Mouse (Mus musculus): ENCODE measurements at regions not wholly inside any gene's neighbourhood (a gene's known extent, or its start where the extent isn't known, plus 50 kb on each side); places are given as distances from the start of the nearest gene placed in this dataset.
A peak's percentile ranks its signal among the peaks of the same experiment; 100 is the strongest.

DNA sequence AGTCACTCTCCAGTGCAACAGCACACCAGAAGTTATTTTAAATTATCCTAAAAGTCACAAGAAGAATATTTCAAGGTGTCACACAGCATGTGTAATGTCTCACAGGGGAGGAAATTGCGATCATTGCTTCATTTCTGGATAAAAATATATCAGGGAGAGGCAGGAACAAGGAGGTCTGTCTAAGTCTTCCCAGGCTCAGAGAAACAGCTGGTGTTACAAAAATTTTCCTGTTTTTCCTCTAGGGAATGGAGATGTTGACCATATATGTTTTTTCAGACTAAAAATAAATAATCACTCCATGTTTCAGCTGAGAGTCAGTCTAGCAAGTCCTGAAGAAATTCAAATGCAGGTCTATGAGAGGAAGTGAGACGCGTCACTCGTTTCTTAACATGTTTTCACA lies 353.5 kb upstream of the Sphkap start:
- no peaks in the 10 kb centered on the region for H3K9me3 ChIP-seq (replicated peaks; ENCODE audit: control insufficient read depth, low read length)
- peak; percentile 7 for DNase-seq (ENCODE audit: low spot score)
- H3K4me3 ChIP-seq (ENCODE audit: low read depth, low read length) = no peak overlapping the region
- 52% methylated on average over 4 of the region's 4 CpGs for WGBS
- 0 out of 2 replicates have a peak, but pooled peaks have one; percentile 30 for ATAC-seq (ENCODE audit: insufficient read depth, low read depth)
- no peak for TF ChIP-seq CTCF (IDR thresholded peaks at IDR 0.05; ENCODE audit: low read depth)
- no peak for TF ChIP-seq EP300 (IDR thresholded peaks at IDR 0.05; ENCODE audit: low read depth)
- no peak overlapping the region for H3K9ac ChIP-seq (replicated peaks; ENCODE audit: low read depth, low read length)
- no peak overlapping the region for H3K27ac ChIP-seq (ENCODE audit: low read depth)
- no peaks in the 10 kb centered on the region for H3K36me3 ChIP-seq (replicated peaks; ENCODE audit: control insufficient read depth, insufficient read depth, low read length)
- no peak overlapping the region for H3K4me2 ChIP-seq (ENCODE audit: low read depth, low read length)
- no peaks in the 10 kb centered on the region for H3K4me1 ChIP-seq (ENCODE audit: control insufficient read depth, insufficient read depth)
- no peaks in the 10 kb centered on the region for H3K27me3 ChIP-seq (ENCODE audit: control insufficient read depth, insufficient read depth, low read length)

GRCm38 (mm10) chr1:83756866-83757265 lies 348.9 kb upstream of the Sphkap start:
- Histone ChIP-seq H3K4me1 (ENCODE audit: control insufficient read depth, insufficient read depth) (no peaks in the 10 kb centered on the region), H3K9me3 (replicated peaks; ENCODE audit: control insufficient read depth, low read length) (no peaks in the 10 kb centered on the region), H3K4me3 (ENCODE audit: low read depth, low read length) (no peak overlapping the region), H3K4me2 (ENCODE audit: low read depth, low read length) (no peak overlapping the region), H3K27ac (ENCODE audit: low read depth) (no peak overlapping the region), H3K27me3 (ENCODE audit: control insufficient read depth, insufficient read depth, low read length) (no peaks in the 10 kb centered on the region), H3K9ac (replicated peaks; ENCODE audit: low read depth, low read length) (no peak overlapping the region), H3K36me3 (replicated peaks; ENCODE audit: control insufficient read depth, insufficient read depth, low read length) (no peaks in the 10 kb centered on the region)
- DNase-seq (ENCODE audit: low spot score) (no peak), ATAC-seq (ENCODE audit: insufficient read depth, low read depth) (no peak)
- no peak for TF ChIP-seq CTCF (IDR thresholded peaks at IDR 0.05; ENCODE audit: low read depth)
- no peak for TF ChIP-seq EP300 (IDR thresholded peaks at IDR 0.05; ENCODE audit: low read depth)

- Histone ChIP-seq H3K9me3 (replicated peaks; ENCODE audit: control insufficient read depth, low read length) (no peaks in the 10 kb centered on the region), H3K4me3 (ENCODE audit: low read depth, low read length) (no peak overlapping the region), H3K4me1 (ENCODE audit: control insufficient read depth, insufficient read depth) (no peaks in the 10 kb centered on the region), H3K36me3 (replicated peaks; ENCODE audit: control insufficient read depth, insufficient read depth, low read length) (no peaks in the 10 kb centered on the region), H3K27ac (ENCODE audit: low read depth) (no peak overlapping the region), H3K9ac (replicated peaks; ENCODE audit: low read depth, low read length) (no peak overlapping the region), H3K4me2 (ENCODE audit: low read depth, low read length) (no peak overlapping the region), H3K27me3 (ENCODE audit: control insufficient read depth, insufficient read depth, low read length) (no peaks in the 10 kb centered on the region)
- no peak for TF ChIP-seq EP300 (IDR thresholded peaks at IDR 0.05; ENCODE audit: low read depth)
- TF ChIP-seq CTCF (IDR thresholded peaks at IDR 0.05; ENCODE audit: low read depth) = no peak
- DNase-seq (ENCODE audit: low spot score) (no peak), ATAC-seq (ENCODE audit: insufficient read depth, low read depth) (no peak)
- WGBS = 70% methylated on average over 1 of the region's 1 CpGs
Measured at GRCm38 (mm10) chr1:83755336-83755735, 347.3 kb upstream of the Sphkap start.

DNA sequence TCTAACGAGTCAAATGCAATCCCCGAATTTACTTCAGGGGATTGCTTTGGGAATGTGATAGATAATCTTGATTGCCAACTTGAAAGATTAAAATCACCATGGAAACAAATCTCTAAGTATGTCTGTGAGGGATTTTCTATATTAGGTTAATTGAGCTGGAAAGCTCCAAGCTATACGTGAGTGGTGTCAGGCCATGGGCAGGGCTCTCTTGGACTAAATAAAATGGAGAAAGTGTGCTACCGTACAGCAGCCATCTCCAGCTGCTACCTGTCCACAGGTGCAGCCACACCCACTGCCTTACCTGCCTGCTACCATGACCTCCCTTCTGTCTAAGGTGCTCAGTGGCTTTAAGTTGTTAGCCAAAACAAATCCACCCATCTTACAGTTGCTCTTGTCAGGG lies 345.0 kb upstream of the Sphkap start:
- ATAC-seq (ENCODE audit: insufficient read depth, low read depth) = no peak
- TF ChIP-seq CTCF (IDR thresholded peaks at IDR 0.05; ENCODE audit: low read depth) (no peak), EP300 (IDR thresholded peaks at IDR 0.05; ENCODE audit: low read depth) (no peak)

GRCm38 (mm10) chr1:83748974-83749373 lies 341.0 kb upstream of the Sphkap start:
- H3K9me3 ChIP-seq (replicated peaks; ENCODE audit: control insufficient read depth, low read length) = no peaks in the 10 kb centered on the region
- TF ChIP-seq EP300 (IDR thresholded peaks at IDR 0.05; ENCODE audit: low read depth) = no peak
- TF ChIP-seq CTCF (IDR thresholded peaks at IDR 0.05; ENCODE audit: low read depth) = no peak
- no peak overlapping the region for H3K27ac ChIP-seq (ENCODE audit: low read depth)
- DNase-seq (ENCODE audit: low spot score) (no peak), ATAC-seq (ENCODE audit: insufficient read depth, low read depth) (no peak)
- H3K4me1 ChIP-seq (ENCODE audit: control insufficient read depth, insufficient read depth) = no peaks in the 10 kb centered on the region
- no peak overlapping the region for H3K4me2 ChIP-seq (ENCODE audit: low read depth, low read length)
- no peak overlapping the region for H3K4me3 ChIP-seq (ENCODE audit: low read depth, low read length)
- WGBS = 52% methylated on average over 4 of the region's 4 CpGs
- no peaks in the 10 kb centered on the region for H3K36me3 ChIP-seq (replicated peaks; ENCODE audit: control insufficient read depth, insufficient read depth, low read length)
- H3K27me3 ChIP-seq (ENCODE audit: control insufficient read depth, insufficient read depth, low read length) = no peaks in the 10 kb centered on the region
- H3K9ac ChIP-seq (replicated peaks; ENCODE audit: low read depth, low read length) = no peak overlapping the region

More for the DNA sequence above, 345.0 kb upstream of the Sphkap start:
- H3K9ac ChIP-seq (replicated peaks; ENCODE audit: low read depth, low read length) = no peak overlapping the region
- H3K4me1 ChIP-seq (ENCODE audit: control insufficient read depth, insufficient read depth) = no peaks in the 10 kb centered on the region
- H3K4me3 ChIP-seq (ENCODE audit: low read depth, low read length) = no peak overlapping the region
- no peaks in the 10 kb centered on the region for H3K9me3 ChIP-seq (replicated peaks; ENCODE audit: control insufficient read depth, low read length)
- no peak for DNase-seq (ENCODE audit: low spot score)
- WGBS = 70% methylated on average over 4 of the region's 4 CpGs
- no peak overlapping the region for H3K27ac ChIP-seq (ENCODE audit: low read depth)
- no peaks in the 10 kb centered on the region for H3K36me3 ChIP-seq (replicated peaks; ENCODE audit: control insufficient read depth, insufficient read depth, low read length)
- H3K27me3 ChIP-seq (ENCODE audit: control insufficient read depth, insufficient read depth, low read length) = no peaks in the 10 kb centered on the region
- no peak overlapping the region for H3K4me2 ChIP-seq (ENCODE audit: low read depth, low read length)

- H3K27me3 ChIP-seq (ENCODE audit: control insufficient read depth, insufficient read depth, low read length) = no peaks in the 10 kb centered on the region
- WGBS = 50% methylated on average over 3 of the region's 3 CpGs
- H3K36me3 ChIP-seq (replicated peaks; ENCODE audit: control insufficient read depth, insufficient read depth, low read length) = no peaks in the 10 kb centered on the region
- H3K9me3 ChIP-seq (replicated peaks; ENCODE audit: control insufficient read depth, low read length) = no peaks in the 10 kb centered on the region
- H3K4me3 ChIP-seq (ENCODE audit: low read depth, low read length) = no peak overlapping the region
- no peak overlapping the region for H3K4me2 ChIP-seq (ENCODE audit: low read depth, low read length)
- ATAC-seq (ENCODE audit: insufficient read depth, low read depth) (no peak), DNase-seq (ENCODE audit: low spot score) (no peak)
- no peak overlapping the region for H3K9ac ChIP-seq (replicated peaks; ENCODE audit: low read depth, low read length)
- no peaks in the 10 kb centered on the region for H3K4me1 ChIP-seq (ENCODE audit: control insufficient read depth, insufficient read depth)
- H3K27ac ChIP-seq (ENCODE audit: low read depth) = no peak overlapping the region
- TF ChIP-seq EP300 (IDR thresholded peaks at IDR 0.05; ENCODE audit: low read depth) (no peak), CTCF (IDR thresholded peaks at IDR 0.05; ENCODE audit: low read depth) (no peak)
Measured at GRCm38 (mm10) chr1:83748061-83748460, 340.1 kb upstream of the Sphkap start.

Data from heart, postnatal 0 days (tissue).